Mouse (Mus musculus) heart, embryonic 14.5 days (tissue): ENCODE measurements around the gene Urah. TPM values are rescaled to one million over a fixed set of nuclear protein-coding genes. Genes with fewer than 3 reads are reported as not detected.

ENCODE experiments used
- ATAC-seq: fragments of 200-750 bp; cut with Nextera tagmentation; 2 replicates; pipeline ENCODE4 v1.8.0; 2017; ENCODE audit warnings: low read depth, moderate TSS enrichment; ENCODE audit not compliant: insufficient number of reproducible peaks, insufficient read depth, low FRiP score
- H3K27ac ChIP-seq, 2 experiments: fragments of 200-500 bp in 1 of 2; fragments of 300-500 bp in 1 of 2; sonication (generic) in 1 of 2; replicated peaks in 1 of 2; 2 replicates each; pipeline ENCODE4 v1.5.1; 2012 to 2014; ENCODE audit warnings: low read depth in 2 of 2, low read length in 2 of 2, control low read depth in 1 of 2, mild to moderate bottlenecking in 1 of 2, mixed read lengths in 1 of 2; ENCODE audit not compliant: control insufficient read depth in 1 of 2, insufficient read depth in 1 of 2
- H3K27me3 ChIP-seq: fragments of 300-500 bp; sonication (generic); 2 replicates; pipeline ENCODE4 v1.6.1; 2014; ENCODE audit warnings: mild to moderate bottlenecking, low read length, control low read depth; ENCODE audit not compliant: control insufficient read depth, insufficient read depth
- H3K36me3 ChIP-seq: fragments of 300-500 bp; sonication (generic); 2 replicates; pipeline ENCODE4 v1.6.1; 2014; ENCODE audit warnings: mild to moderate bottlenecking, control low read depth, low read length, mixed read lengths; ENCODE audit not compliant: control insufficient read depth, insufficient read depth
- H3K4me1 ChIP-seq, 2 experiments: fragments of 200-500 bp in 1 of 2; fragments of 300-500 bp in 1 of 2; sonication (generic) in 1 of 2; 2 replicates each; pipeline ENCODE4 v1.6.1; 2012 to 2014; ENCODE audit warnings: low read length in 2 of 2, control low read depth in 1 of 2, mixed read lengths in 1 of 2; ENCODE audit not compliant: control insufficient read depth in 2 of 2, insufficient read depth in 2 of 2
- H3K4me2 ChIP-seq: fragments of 300-500 bp; sonication (generic); 2 replicates; pipeline ENCODE4 v1.6.1; 2014; ENCODE audit warnings: mild to moderate bottlenecking, low read length
- H3K4me3 ChIP-seq, 2 experiments: fragments of 200-500 bp in 1 of 2; fragments of 300-500 bp in 1 of 2; sonication (generic) in 1 of 2; 2 replicates each; pipeline ENCODE4 v1.5.1; 2012 to 2014; ENCODE audit warnings: low read length in 2 of 2, mild to moderate bottlenecking in 2 of 2, control low read depth in 1 of 2, low read depth in 1 of 2, moderate library complexity in 1 of 2; ENCODE audit not compliant: control insufficient read depth in 1 of 2, insufficient read depth in 1 of 2
- H3K9ac ChIP-seq: fragments of 300-500 bp; sonication (generic); 2 replicates; pipeline ENCODE4 v1.6.1; 2014; ENCODE audit warnings: mild to moderate bottlenecking, low read length
- H3K9me3 ChIP-seq: fragments of 300-500 bp; sonication (generic); 2 replicates; pipeline ENCODE4 v1.6.1; 2016; ENCODE audit warnings: low read length, control low read depth; ENCODE audit not compliant: control insufficient read depth
- WGBS: fragments of 180-500 bp; shearing (Covaris S2); extraction: QIAGEN DNeasy Blood & Tissue Kit; methylation state at CpG from one replicate; pipeline ENCODE4 v1.1.7; 2014; 5-methylcytosine and 5-hydroxymethylcytosine counted together
- polyA plus RNA-seq: library from polyadenylated mRNA; unstranded; fragments of >200 nt; fragmentation: Nextera tagmentation; extraction: Ambion mirVana; gene quantifications from 2 replicates; pipeline ENCODE4 v1.2.1, GENCODE M21; 2014

Gene Urah
- polyA plus RNA-seq, 1 experiment from 2014 or later: not detected

- Histone ChIP-seq H3K9ac (no peak overlapping the region), H3K9me3 (no peaks in the 10 kb centered on the region), H3K4me1 (no peaks in the 10 kb centered on the region), H3K4me3 (no peak overlapping the region), H3K4me2 (peak overlapping the region; percentile 3; the same call in 1 of the 2 replicates), H3K36me3 (no peaks in the 10 kb centered on the region), H3K27ac (no peak overlapping the region), H3K27me3 (no peaks in the 10 kb centered on the region)
- no peak for ATAC-seq
- WGBS: 29% methylated on average over 8 of the region's 8 CpGs
Observed at GRCm38 (mm10) chr7:140828171-140828881, 6.5 kb upstream of the Urah start.

GRCm38 (mm10) chr7:140831447-140831846 is 3.4 kb upstream of the Urah start:
- ATAC-seq: no peak
- Histone ChIP-seq H3K36me3 (no peaks in the 10 kb centered on the region), H3K9me3 (no peaks in the 10 kb centered on the region), H3K4me3 (no peak overlapping the region), H3K27ac (no peak overlapping the region), H3K4me2 (no peak overlapping the region), H3K9ac (no peak overlapping the region), H3K4me1 (no peaks in the 10 kb centered on the region), H3K27me3 (no peaks in the 10 kb centered on the region)
- 62% methylated on average over 6 of the region's 6 CpGs for WGBS

- ATAC-seq: no peak
- H3K27me3 ChIP-seq: no peaks in the 10 kb centered on the region
- no peak overlapping the region for H3K4me3 ChIP-seq
- H3K36me3 ChIP-seq: no peaks in the 10 kb centered on the region
- no peak overlapping the region for H3K4me2 ChIP-seq
- no peaks in the 10 kb centered on the region for H3K4me1 ChIP-seq
- no peak overlapping the region for H3K9ac ChIP-seq
- H3K9me3 ChIP-seq: no peaks in the 10 kb centered on the region
- H3K27ac ChIP-seq: no peak overlapping the region
- 76% methylated on average over 4 of the region's 4 CpGs for whole genome bisulfite sequencing
Observed at GRCm38 (mm10) chr7:140833341-140833740, 1.5 kb upstream of the Urah start.

GRCm38 (mm10) chr7:140835758-140836087 is 905 bp downstream of the Urah start:
- Histone ChIP-seq H3K27me3 (peaks cover 16% of the 10 kb centered on the region), H3K9me3 (no peaks in the 10 kb centered on the region), H3K27ac (no peak overlapping the region), H3K4me2 (no peak overlapping the region), H3K4me3 (no peak overlapping the region), H3K4me1 (no peaks in the 10 kb centered on the region), H3K9ac (no peak overlapping the region), H3K36me3 (no peaks in the 10 kb centered on the region)
- no peak for ATAC-seq
- WGBS: 58% methylated on average over 2 of the region's 2 CpGs

GRCm38 (mm10) chr7:140836243-140837115 is 1.7 kb downstream of the Urah start:
- H3K27me3 ChIP-seq: peaks cover 22% of the 10 kb centered on the region
- no peak for ATAC-seq
- 65% methylated on average over 9 of the region's 9 CpGs for WGBS

GRCm38 (mm10) chr7:140839556-140839955 is 4.7 kb downstream of the Urah start:
- H3K9me3 ChIP-seq: no peaks in the 10 kb centered on the region
- H3K27ac ChIP-seq: no peak overlapping the region
- no peak overlapping the region for H3K4me2 ChIP-seq
- H3K4me1 ChIP-seq: no peaks in the 10 kb centered on the region
- no peak overlapping the region for H3K4me3 ChIP-seq
- H3K27me3 ChIP-seq: peaks cover 39% of the 10 kb centered on the region
- H3K9ac ChIP-seq: no peak overlapping the region
- H3K36me3 ChIP-seq: no peaks in the 10 kb centered on the region
- 51% methylated on average over 5 of the region's 5 CpGs for WGBS
- ATAC-seq: no peak

More at GRCm38 (mm10) chr7:140836243-140837115, 1.7 kb downstream of the Urah start:
- Histone ChIP-seq H3K27ac (no peak overlapping the region), H3K9ac (no peak overlapping the region), H3K4me2 (no peak overlapping the region), H3K4me3 (no peak overlapping the region), H3K9me3 (no peaks in the 10 kb centered on the region), H3K4me1 (no peaks in the 10 kb centered on the region), H3K36me3 (no peaks in the 10 kb centered on the region)

GRCm38 (mm10) chr7:140840750-140841735 is 6.2 kb downstream of the Urah start:
- no peak for ATAC-seq
- H3K4me2 ChIP-seq: no peak overlapping the region
- H3K4me1 ChIP-seq: no peaks in the 10 kb centered on the region
- no peaks in the 10 kb centered on the region for H3K9me3 ChIP-seq
- no peaks in the 10 kb centered on the region for H3K36me3 ChIP-seq
- H3K27me3 ChIP-seq: peaks cover 41% of the 10 kb centered on the region
- 35% methylated on average over 18 of the region's 19 CpGs for WGBS
- H3K9ac ChIP-seq: no peak overlapping the region
- H3K4me3 ChIP-seq: no peak overlapping the region
- H3K27ac ChIP-seq: no peak overlapping the region
